Mouse (Mus musculus) cerebral cortex, adult 2 months (tissue): ENCODE data around the gene Mbtd1.

Source experiments
- WGBS: fragments of 180-500 bp; shearing (Covaris S2); methylation state at CpG from one replicate; pipeline ENCODE4 v1.1.7; 2018; 5-methylcytosine and 5-hydroxymethylcytosine counted together

The Mbtd1 gene

DNA sequence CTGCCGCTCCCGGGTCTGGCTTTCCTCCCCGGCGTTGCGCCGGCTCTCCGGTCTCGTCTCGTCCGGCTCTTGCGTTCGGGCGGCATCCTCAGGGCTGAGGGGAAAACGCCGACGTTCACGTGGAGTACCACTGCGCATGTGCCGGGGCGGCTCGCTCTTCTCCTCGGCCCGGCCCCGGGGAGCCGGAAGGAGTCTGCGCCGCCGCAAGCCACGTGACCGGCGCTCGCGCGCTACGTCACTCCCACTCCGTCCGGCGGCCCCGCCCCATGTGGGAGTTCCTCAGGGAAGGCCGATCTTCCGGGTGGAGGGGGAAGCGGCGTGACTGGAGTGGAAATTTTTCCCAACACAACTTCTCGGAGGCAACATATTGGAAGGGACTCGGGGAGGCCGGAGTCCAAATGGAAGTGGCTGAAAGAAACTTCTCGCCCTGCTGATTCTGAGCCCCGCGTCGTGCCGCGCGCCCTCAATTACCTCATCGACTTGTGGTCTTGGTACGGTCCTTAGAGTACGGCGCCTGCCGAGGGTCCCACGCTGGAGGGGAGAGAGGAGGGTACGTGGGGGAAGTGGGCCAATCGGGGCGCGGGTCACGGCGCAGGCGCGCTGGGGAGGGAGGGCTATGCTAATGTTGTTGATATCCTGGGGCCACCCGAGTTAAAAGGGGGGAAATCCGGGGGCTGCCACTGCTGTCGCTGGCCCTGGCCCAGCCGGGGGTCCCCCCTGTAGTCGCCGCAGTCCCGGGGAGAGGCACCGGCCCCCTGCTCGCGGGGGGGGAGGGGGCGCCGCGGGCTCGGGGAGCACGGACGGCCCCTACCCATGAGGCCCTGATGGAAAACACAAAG is at the start of gene Mbtd1, which contains the start of gene Utp18:
TSS of gene Mbtd1 (plus strand) at position 281 of the 839 bp plus-strand sequence.
TSS of gene Utp18 (minus strand) at position 195 of the 839 bp plus-strand sequence.
- WGBS = under 1% methylated on average over 82 of the region's 83 CpGs

GRCm38 (mm10) chr11:93847342-93847741 is 38.3 kb upstream of the Mbtd1 start:
- WGBS = 58% methylated on average over 2 of the region's 2 CpGs

DNA sequence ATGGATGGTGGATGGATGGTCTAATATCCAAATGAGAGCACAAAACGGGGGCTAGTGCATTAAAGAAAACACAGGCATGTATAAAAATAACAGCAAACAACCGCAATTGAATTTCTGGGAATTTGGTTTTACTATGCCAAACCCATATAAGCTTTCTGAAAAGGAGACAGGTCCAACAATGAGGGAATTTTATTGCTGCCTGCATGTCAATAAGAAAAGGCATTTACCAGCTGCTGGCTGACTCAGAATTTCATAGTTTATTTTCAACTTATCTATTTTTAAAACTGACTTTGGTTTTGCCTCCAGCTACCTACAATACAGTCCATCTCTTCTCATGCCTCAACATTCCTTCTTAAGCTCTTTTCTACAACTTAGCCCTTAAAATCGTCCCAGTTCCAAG is 33.1 kb upstream of the Mbtd1 start:
- WGBS = 47% methylated on average over 3 of the region's 3 CpGs

GRCm38 (mm10) chr11:93856284-93856955 is 29.2 kb upstream of the Mbtd1 start:
- 2% methylated on average over 6 of the region's 6 CpGs for WGBS

DNA sequence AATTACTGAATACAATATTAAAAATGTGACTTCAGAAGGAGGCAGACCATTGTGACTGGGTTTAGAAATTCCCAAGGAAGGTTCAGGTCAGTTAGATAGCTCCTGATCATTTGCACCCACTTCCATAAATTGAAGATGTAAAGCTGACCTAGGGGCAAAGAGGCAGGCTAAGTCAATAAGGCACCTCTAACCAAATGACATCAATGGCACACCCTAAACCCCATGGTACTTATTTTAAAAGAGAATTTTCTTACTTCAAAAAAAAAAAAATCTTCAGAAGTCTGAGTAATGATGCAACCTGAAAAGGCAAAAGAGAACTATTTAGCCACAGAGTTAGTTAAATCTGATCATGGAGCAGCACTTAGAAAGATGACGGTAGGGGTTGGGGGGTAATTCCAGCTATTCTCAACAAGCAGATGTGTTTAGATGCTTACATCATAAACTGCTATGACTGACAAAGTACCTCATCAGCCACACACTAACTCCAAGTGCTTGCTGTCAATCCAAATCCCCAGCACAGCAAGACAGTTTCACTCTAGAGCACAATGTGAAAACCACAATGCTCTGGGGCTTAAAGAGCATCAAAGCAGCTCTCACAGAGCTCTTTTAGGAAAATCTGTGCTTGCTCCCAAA is 25.0 kb upstream of the Mbtd1 start:
- WGBS = 85% methylated on average over 1 of the region's 1 CpGs

GRCm38 (mm10) chr11:93861193-93861592 is 24.5 kb upstream of the Mbtd1 start:
- 58% methylated on average over 2 of the region's 2 CpGs for WGBS

DNA sequence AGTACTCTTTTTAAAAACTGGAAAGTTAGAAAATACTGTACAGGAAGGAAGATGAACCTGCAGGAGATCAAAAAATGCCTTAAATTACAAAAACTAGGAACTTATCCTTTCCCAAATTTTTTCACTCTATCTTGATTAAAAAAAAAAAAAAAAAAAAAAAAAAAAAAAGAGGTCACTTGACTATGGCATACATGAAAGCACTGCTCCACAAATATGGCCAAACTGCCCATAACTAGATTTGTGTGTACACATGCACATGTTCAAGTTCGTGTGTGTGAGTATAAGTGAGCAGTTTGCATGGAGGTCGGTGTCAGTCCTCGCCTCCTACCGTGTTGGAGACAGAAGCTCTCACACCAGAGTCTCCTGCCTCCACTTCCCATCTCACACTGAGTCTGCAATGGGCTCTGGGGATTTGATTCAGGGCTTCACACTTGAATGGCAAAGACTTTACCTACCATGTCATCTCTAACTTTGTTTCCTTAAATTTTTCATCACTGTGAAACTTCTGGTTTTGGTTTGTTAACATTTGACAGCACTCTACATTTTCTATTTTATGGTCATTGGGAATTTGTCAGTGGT is 23.5 kb upstream of the Mbtd1 start:
- WGBS = 89% methylated on average over 4 of the region's 4 CpGs

DNA sequence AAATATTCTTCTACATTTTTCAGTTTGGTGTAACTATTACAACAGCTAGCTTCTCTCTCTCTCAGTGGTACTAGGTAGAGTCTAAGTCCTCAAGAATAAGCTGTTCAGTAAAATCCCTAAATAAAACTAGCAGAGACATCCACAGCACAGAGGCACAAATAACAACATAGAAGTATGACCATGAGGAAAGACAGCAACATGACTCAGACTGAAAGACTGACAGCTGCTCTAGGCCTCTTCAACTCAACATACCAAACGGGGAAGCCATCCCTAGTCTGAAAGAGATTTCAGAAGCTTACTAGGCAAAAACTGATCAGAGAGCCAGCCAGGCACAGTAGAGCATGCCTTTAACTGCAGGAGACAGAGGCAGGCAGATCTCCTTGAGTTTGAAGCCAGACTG is 23.0 kb upstream of the Mbtd1 start:
- 84% methylated on average over 1 of the region's 1 CpGs for WGBS

DNA sequence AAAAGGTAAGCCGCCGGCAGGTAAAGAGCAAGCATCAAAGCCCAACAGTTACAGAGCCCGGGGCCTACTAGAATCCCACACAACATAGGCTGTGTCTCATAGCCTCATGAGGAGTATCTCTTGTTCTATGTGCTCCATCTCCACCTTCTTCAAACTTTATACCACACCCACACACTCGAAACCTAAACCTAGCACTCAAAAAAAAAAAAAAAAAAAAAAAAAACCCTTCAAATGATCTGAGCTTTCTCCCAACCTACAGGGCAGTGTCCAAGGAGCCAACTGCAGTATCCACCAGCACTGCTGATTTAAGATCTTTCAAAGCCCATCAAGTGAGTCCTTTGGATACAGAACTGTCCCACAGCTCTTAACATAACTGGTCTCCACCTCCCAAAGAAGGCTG is 1.6 kb upstream of the Mbtd1 start:
- 76% methylated on average over 4 of the region's 4 CpGs for WGBS

DNA sequence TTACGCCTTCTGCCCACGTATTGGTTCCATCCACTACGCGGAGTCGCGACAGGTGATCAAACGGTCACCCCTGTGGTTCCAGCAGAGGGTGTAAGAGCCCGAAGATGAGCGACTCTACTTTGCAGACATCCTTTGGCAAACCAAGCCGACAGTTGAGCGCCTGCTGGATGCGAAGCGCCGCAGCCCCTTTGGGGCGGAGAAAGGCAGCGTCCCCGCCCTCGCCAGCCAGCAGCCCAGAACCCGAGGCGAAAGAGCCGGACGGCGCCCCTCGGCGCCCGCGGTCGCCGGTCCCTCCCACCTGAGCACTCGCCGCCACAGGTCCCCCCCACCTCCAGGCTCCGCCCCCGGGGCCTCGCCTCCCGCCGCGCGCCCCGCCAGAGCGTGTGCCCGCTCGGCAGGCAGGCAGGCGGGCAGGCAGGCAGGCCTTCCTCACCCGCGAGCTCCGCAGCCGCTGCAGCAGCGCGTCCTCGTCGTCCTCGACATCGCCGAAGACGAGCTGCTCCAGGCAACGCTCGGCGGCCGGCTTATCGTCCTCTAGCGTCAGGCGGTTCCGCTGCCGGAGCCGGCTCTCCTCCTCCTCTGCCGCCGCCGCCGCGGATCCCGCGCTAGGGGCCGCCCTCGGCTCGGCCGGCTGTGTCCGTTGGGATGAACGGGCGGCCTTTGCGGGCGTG is 616 bp upstream of the Mbtd1 start:
- WGBS = under 1% methylated on average over 81 of the region's 81 CpGs

- WGBS = under 1% methylated on average over 34 of the region's 34 CpGs
Observed at GRCm38 (mm10) chr11:93886411-93887079, 893 bp downstream of the Mbtd1 start.

GRCm38 (mm10) chr11:93887080-93887447 is 1.4 kb downstream of the Mbtd1 start:
- 2% methylated on average over 4 of the region's 4 CpGs for WGBS

GRCm38 (mm10) chr11:93897732-93898131 is 12.1 kb downstream of the Mbtd1 start:
- 81% methylated on average over 3 of the region's 3 CpGs for WGBS

DNA sequence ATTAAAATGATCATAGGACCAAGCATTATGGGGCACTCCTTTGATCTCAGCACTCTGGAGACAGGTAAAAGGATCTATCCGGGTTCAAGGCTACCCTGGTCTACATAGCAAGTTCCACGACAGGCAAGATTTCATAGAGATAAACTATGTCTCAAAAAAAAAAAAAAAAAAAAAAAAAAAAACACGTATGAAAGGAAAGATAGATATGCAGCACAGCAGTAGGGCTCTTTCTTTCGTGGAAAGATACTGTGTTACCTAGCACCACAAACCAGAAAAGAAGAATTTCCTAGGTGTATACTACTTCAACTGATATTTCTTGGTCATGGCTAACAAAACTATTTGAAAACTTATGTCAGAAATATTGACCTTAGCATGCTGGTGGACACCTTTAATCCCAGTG is 21.2 kb downstream of the Mbtd1 start:
- WGBS = 84% methylated on average over 4 of the region's 4 CpGs

GRCm38 (mm10) chr11:93907839-93908238 is 22.2 kb downstream of the Mbtd1 start:
- 78% methylated on average over 3 of the region's 3 CpGs for WGBS

- 80% methylated on average over 9 of the region's 9 CpGs for WGBS
Observed at GRCm38 (mm10) chr11:93908829-93909228, 23.2 kb downstream of the Mbtd1 start.

- 89% methylated on average over 3 of the region's 3 CpGs for WGBS
Observed at GRCm38 (mm10) chr11:93911603-93912002, 26.0 kb downstream of the Mbtd1 start.

- WGBS = 95% methylated on average over 2 of the region's 2 CpGs
Observed at GRCm38 (mm10) chr11:93915019-93915418, 29.4 kb downstream of the Mbtd1 start.

DNA sequence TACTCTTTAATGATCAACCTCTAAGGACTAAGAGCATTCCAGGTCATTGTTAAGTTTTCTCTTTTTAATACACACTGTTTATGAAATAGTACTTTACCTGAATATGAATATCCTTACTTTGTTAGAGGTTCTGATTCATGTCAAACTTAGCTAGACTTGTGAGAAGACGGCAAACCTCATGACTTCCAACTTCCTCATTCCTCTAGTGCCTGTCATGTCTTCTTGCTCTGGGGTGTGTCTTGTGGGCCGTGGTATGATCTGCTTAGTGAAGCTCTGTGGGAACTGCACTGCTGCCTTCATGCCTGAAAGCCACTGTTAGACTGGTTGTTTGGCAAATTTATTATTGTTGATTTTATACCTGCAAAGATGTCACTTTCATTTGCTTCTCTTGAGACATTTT is 55.3 kb downstream of the Mbtd1 start:
- 85% methylated on average over 2 of the region's 2 CpGs for WGBS

DNA sequence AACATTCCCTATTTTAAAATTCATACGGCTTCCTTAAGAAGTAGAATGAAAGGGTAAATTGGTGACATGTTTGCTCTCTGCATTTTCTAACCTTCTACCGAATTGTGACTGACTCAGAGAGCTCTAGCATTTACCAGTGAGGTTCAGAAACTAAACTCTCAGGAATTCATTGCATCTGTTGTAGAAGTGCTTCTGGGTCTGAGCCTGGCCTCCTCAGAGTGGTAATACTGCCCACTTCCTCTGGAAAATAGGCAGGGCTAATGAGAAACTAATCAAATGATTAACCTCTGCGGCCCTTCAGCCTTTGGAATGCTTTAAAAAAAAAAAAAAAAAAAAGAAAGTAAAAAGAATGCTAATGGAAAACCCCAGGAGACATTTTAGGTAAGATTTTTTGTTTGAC is 59.3 kb downstream of the Mbtd1 start:
- WGBS = 84% methylated on average over 3 of the region's 3 CpGs

GRCm38 (mm10) chr11:93948887-93949567 is 63.4 kb downstream of the Mbtd1 start:
- 81% methylated on average over 9 of the region's 9 CpGs for WGBS
